23 mouse cellular contexts compared by ENCODE assay signal in the genomic region with DNA sequence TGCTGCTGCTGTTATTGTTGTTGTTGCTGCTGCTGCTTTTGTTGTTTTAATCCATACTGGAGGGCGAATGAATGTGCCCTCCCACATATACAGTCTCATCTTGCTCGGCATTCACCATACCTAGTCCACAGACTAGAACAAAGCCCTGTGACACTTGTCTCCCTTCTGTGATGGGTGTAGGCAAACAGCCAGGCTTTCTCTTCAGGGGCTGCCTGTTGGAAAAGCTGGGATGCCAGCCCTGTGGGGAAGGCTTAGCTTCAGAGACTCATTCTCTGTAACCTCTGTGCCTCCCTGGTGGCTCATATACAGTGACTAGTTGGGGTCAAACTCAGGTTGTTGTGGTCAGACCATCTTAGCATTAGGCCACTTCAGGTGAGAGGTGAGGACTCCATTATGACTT. TPM values are rescaled to one million over a fixed set of nuclear protein-coding genes. Genes with fewer than 3 reads are reported as not detected.
DNase-seq lines count a peak whose midpoint lies in the region; ATAC-seq and TF ChIP-seq lines count a peak whose summit lies in the region.
"Had no signal": no experiment of that assay in that cellular context is flagged by ENCODE, and none has a peak within 500 bp of the region (broad histone marks: within the 10 kb centered on the region; RNA-seq: fewer than 3 reads in every experiment).

No protein-coding gene starts in this region.

- peak; percentile 37 for DNase-seq in hindbrain, postnatal 0 days (ENCODE audit: low spot score)
- DNase-seq in midbrain, embryonic 14.5 days = no peak
- no peak for DNase-seq in embryonic facial prominence, embryonic 14.5 days (ENCODE audit: low spot score)
- no peak for DNase-seq in stomach, postnatal 0 days (ENCODE audit: low spot score)
- DNase-seq: adrenal gland, postnatal 25 days; B cell, adult 2 months; embryo, embryonic 11 days; heart, postnatal 14 days; right cerebral cortex, postnatal 4 days; thymus, postnatal 4 days had no signal

- no peak overlapping the region for H3K4me3 ChIP-seq in hindbrain, postnatal 0 days (ENCODE audit: low read length)
- H3K4me3 ChIP-seq in hindbrain, embryonic 16.5 days (ENCODE audit: low read length) = no peak overlapping the region
- H3K4me3 ChIP-seq in midbrain, embryonic 15.5 days = no peak overlapping the region
- no peak overlapping the region for H3K4me3 ChIP-seq in midbrain, embryonic 14.5 days (replicated peaks; ENCODE audit: low read depth, low read length)
- no peak overlapping the region for H3K4me3 ChIP-seq in embryonic facial prominence, embryonic 14.5 days (ENCODE audit: low read depth, low read length)
- no peak overlapping the region for H3K4me3 ChIP-seq in stomach, postnatal 0 days (ENCODE audit: low read depth, low read length)
- H3K4me3 ChIP-seq: hindbrain, embryonic 10.5 days; left cerebral cortex, adult 2 months; limb, embryonic 12.5 days; liver, embryonic 15.5 days; myocyte; neural tube, embryonic 12.5 days had no signal

- 33% methylated on average over 2 of the region's 2 CpGs for WGBS in hindbrain, postnatal 0 days
- WGBS in hindbrain, embryonic 16.5 days = 44% methylated on average over 2 of the region's 2 CpGs
- 44% methylated on average over 2 of the region's 2 CpGs for WGBS in midbrain, embryonic 15.5 days
- WGBS in midbrain, embryonic 14.5 days = 55% methylated on average over 2 of the region's 2 CpGs
- WGBS in embryonic facial prominence, embryonic 14.5 days = 73% methylated on average over 2 of the region's 2 CpGs
- WGBS in stomach, postnatal 0 days = 75% methylated on average over 2 of the region's 2 CpGs

- no peak for TF ChIP-seq EP300 in stomach, postnatal 0 days (optimal IDR thresholded peaks at IDR 0.05)

- peaks cover 18% of the 10 kb centered on the region for H3K4me1 ChIP-seq in hindbrain, postnatal 0 days (ENCODE audit: insufficient read depth, low read length)
- peaks cover 22% of the 10 kb centered on the region for H3K4me1 ChIP-seq in hindbrain, embryonic 16.5 days (ENCODE audit: control insufficient read depth, insufficient read depth, low read depth, low read length)
- H3K4me1 ChIP-seq in midbrain, embryonic 15.5 days = peaks cover 40% of the 10 kb centered on the region
- peaks cover 13% of the 10 kb centered on the region for H3K4me1 ChIP-seq in midbrain, embryonic 14.5 days (ENCODE audit: control insufficient read depth, insufficient read depth, low read length)
- H3K4me1 ChIP-seq in embryonic facial prominence, embryonic 14.5 days (ENCODE audit: control insufficient read depth, insufficient read depth, low read length) = peaks cover 21% of the 10 kb centered on the region
- H3K4me1 ChIP-seq in stomach, postnatal 0 days (replicated peaks; ENCODE audit: control insufficient read depth, insufficient read depth) = no peaks in the 10 kb centered on the region
- H3K4me1 ChIP-seq: liver, embryonic 15.5 days had no signal

- no peak overlapping the region for H3K27ac ChIP-seq in hindbrain, postnatal 0 days
- H3K27ac ChIP-seq in hindbrain, embryonic 16.5 days (ENCODE audit: low read depth, low read length) = no peak overlapping the region
- H3K27ac ChIP-seq in midbrain, embryonic 15.5 days = peak overlapping the region; percentile 51; the same call in 1 of the 2 replicates
- no peak overlapping the region for H3K27ac ChIP-seq in midbrain, embryonic 14.5 days (replicated peaks; ENCODE audit: low read depth, low read length)
- 0 out of 2 replicates have a peak overlapping the region, but pooled peaks have one; percentile 11 for H3K27ac ChIP-seq in embryonic facial prominence, embryonic 14.5 days (replicated peaks; ENCODE audit: low read depth, low read length)
- H3K27ac ChIP-seq in stomach, postnatal 0 days (replicated peaks) = no peak overlapping the region
- H3K27ac ChIP-seq: hindbrain, embryonic 10.5 days; left cerebral cortex, adult 2 months; limb, embryonic 12.5 days; liver, embryonic 15.5 days; macrophage; neural tube, embryonic 12.5 days had no signal

- H3K27me3 ChIP-seq in hindbrain, postnatal 0 days (ENCODE audit: insufficient read depth, low read length) = no peaks in the 10 kb centered on the region
- H3K27me3 ChIP-seq in hindbrain, embryonic 16.5 days (replicated peaks; ENCODE audit: control insufficient read depth, insufficient read depth, low read length) = no peaks in the 10 kb centered on the region
- H3K27me3 ChIP-seq in midbrain, embryonic 15.5 days (replicated peaks) = no peaks in the 10 kb centered on the region
- H3K27me3 ChIP-seq in midbrain, embryonic 14.5 days (ENCODE audit: control insufficient read depth, insufficient read depth, low read length) = no peaks in the 10 kb centered on the region
- no peaks in the 10 kb centered on the region for H3K27me3 ChIP-seq in embryonic facial prominence, embryonic 14.5 days (replicated peaks; ENCODE audit: control insufficient read depth, insufficient read depth, low read length)
- no peaks in the 10 kb centered on the region for H3K27me3 ChIP-seq in stomach, postnatal 0 days (ENCODE audit: control insufficient read depth, insufficient read depth, low read length)
- H3K27me3 ChIP-seq: limb, embryonic 12.5 days; liver, embryonic 15.5 days; neural tube, embryonic 12.5 days had no signal

- no peaks in the 10 kb centered on the region for H3K36me3 ChIP-seq in hindbrain, postnatal 0 days (ENCODE audit: insufficient read depth, low read length)
- no peaks in the 10 kb centered on the region for H3K36me3 ChIP-seq in hindbrain, embryonic 16.5 days (ENCODE audit: control insufficient read depth, insufficient read depth, low read length)
- no peaks in the 10 kb centered on the region for H3K36me3 ChIP-seq in midbrain, embryonic 15.5 days (replicated peaks)
- H3K36me3 ChIP-seq in midbrain, embryonic 14.5 days (ENCODE audit: control insufficient read depth, insufficient read depth, low read length) = no peaks in the 10 kb centered on the region
- H3K36me3 ChIP-seq in embryonic facial prominence, embryonic 14.5 days (ENCODE audit: control insufficient read depth, insufficient read depth, low read length) = no peaks in the 10 kb centered on the region
- H3K36me3 ChIP-seq in stomach, postnatal 0 days (ENCODE audit: control insufficient read depth, insufficient read depth, low read length) = no peaks in the 10 kb centered on the region
- H3K36me3 ChIP-seq: hindbrain, embryonic 10.5 days; limb, embryonic 12.5 days; liver, embryonic 15.5 days; neural tube, embryonic 12.5 days had no signal

- H3K4me2 ChIP-seq in hindbrain, postnatal 0 days (ENCODE audit: low read depth, low read length) = no peak overlapping the region
- no peak overlapping the region for H3K4me2 ChIP-seq in hindbrain, embryonic 16.5 days (ENCODE audit: low read length)
- no peak overlapping the region for H3K4me2 ChIP-seq in midbrain, embryonic 15.5 days
- no peak overlapping the region for H3K4me2 ChIP-seq in midbrain, embryonic 14.5 days (ENCODE audit: low read length)
- H3K4me2 ChIP-seq in embryonic facial prominence, embryonic 14.5 days (ENCODE audit: low read depth, low read length) = no peak overlapping the region
- H3K4me2 ChIP-seq in stomach, postnatal 0 days (replicated peaks; ENCODE audit: low read depth) = no peak overlapping the region
- H3K4me2 ChIP-seq: limb, embryonic 12.5 days; liver, embryonic 15.5 days; neural tube, embryonic 12.5 days had no signal

- no peak for ATAC-seq in hindbrain, postnatal 0 days
- ATAC-seq in hindbrain, embryonic 16.5 days = no peak
- ATAC-seq in midbrain, embryonic 15.5 days (replicated peaks) = no peak
- ATAC-seq in midbrain, embryonic 14.5 days (ENCODE audit: low FRiP score, low TSS enrichment) = no peak
- ATAC-seq in embryonic facial prominence, embryonic 14.5 days (ENCODE audit: low read depth) = no peak
- no peak for ATAC-seq in stomach, postnatal 0 days (ENCODE audit: low FRiP score, low TSS enrichment)
- ATAC-seq in granulocyte monocyte progenitor cell, adult 5-6 weeks (replicated peaks; ENCODE audit: poor library complexity, severe bottlenecking) = no peak
- ATAC-seq: intestine, postnatal 0 days had no signal

- no peak overlapping the region for H3K9ac ChIP-seq in hindbrain, postnatal 0 days (replicated peaks; ENCODE audit: low read length)
- H3K9ac ChIP-seq in hindbrain, embryonic 16.5 days (ENCODE audit: low read depth, low read length) = no peak overlapping the region; the same call in 1 of the 2 replicates
- H3K9ac ChIP-seq in midbrain, embryonic 15.5 days = no peak overlapping the region
- no peak overlapping the region for H3K9ac ChIP-seq in midbrain, embryonic 14.5 days (replicated peaks; ENCODE audit: low read length)
- H3K9ac ChIP-seq in embryonic facial prominence, embryonic 14.5 days (ENCODE audit: low read depth, low read length) = no peak overlapping the region
- H3K9ac ChIP-seq in stomach, postnatal 0 days (ENCODE audit: low read length) = no peak overlapping the region
- H3K9ac ChIP-seq: limb, embryonic 12.5 days; liver, embryonic 15.5 days; neural tube, embryonic 12.5 days had no signal

- no peak for TF ChIP-seq CTCF in hindbrain, postnatal 0 days (IDR thresholded peaks at IDR 0.05; ENCODE audit: low read depth)
- no peak for TF ChIP-seq CTCF in stomach, postnatal 0 days (IDR thresholded peaks at IDR 0.05; ENCODE audit: low read depth)

- no peaks in the 10 kb centered on the region for H3K9me3 ChIP-seq in hindbrain, postnatal 0 days (ENCODE audit: low read length)
- no peaks in the 10 kb centered on the region for H3K9me3 ChIP-seq in hindbrain, embryonic 16.5 days (ENCODE audit: control insufficient read depth, low read length)
- no peaks in the 10 kb centered on the region for H3K9me3 ChIP-seq in midbrain, embryonic 15.5 days
- no peaks in the 10 kb centered on the region for H3K9me3 ChIP-seq in midbrain, embryonic 14.5 days (ENCODE audit: control insufficient read depth, low read length)
- no peaks in the 10 kb centered on the region for H3K9me3 ChIP-seq in embryonic facial prominence, embryonic 14.5 days (ENCODE audit: control insufficient read depth, low read length)
- H3K9me3 ChIP-seq in stomach, postnatal 0 days (ENCODE audit: control insufficient read depth, low read length) = no peaks in the 10 kb centered on the region
- H3K9me3 ChIP-seq: hindbrain, embryonic 10.5 days; limb, embryonic 12.5 days; liver, embryonic 15.5 days; neural tube, embryonic 12.5 days had no signal

RNA-seq across cellular contexts. Expression of a gene that starts 30.1 kb away (rescaled TPM):
- 80.1 and 93.5 TPM in 2 replicates for total RNA-seq in hindbrain, postnatal 0 days (2014; rRNA removed)
- 39.5 and 43.5 TPM in 2 replicates for polyA plus RNA-seq in hindbrain, postnatal 0 days (2015; fragmentation: Nextera tagmentation; extraction: Ambion mirVana)
- 42.8 and 52.7 TPM in 2 replicates for polyA plus RNA-seq in hindbrain, embryonic 16.5 days (2015; fragmentation: Nextera tagmentation; extraction: Ambion mirVana)
- 65.4 and 67.5 TPM in 2 replicates for polyA plus RNA-seq in midbrain, embryonic 15.5 days (2015; fragmentation: Nextera tagmentation; extraction: Ambion mirVana)
- 46.3 and 49.9 TPM in 2 replicates for polyA plus RNA-seq in midbrain, embryonic 14.5 days (2014; fragmentation: Nextera tagmentation; extraction: Ambion mirVana)
- 0.82 and 1.2 TPM in 2 replicates for polyA plus RNA-seq in embryonic facial prominence, embryonic 14.5 days (2014; fragmentation: Nextera tagmentation; extraction: Ambion mirVana)
- 0.42 and 0.47 TPM in 2 replicates for polyA plus RNA-seq in stomach, postnatal 0 days (2015; fragmentation: Nextera tagmentation; extraction: Ambion mirVana)
- total RNA-seq in granulocyte monocyte progenitor cell, adult 5-6 weeks (2014; fragmentation: Nextera tagmentation) = not detected in 2 replicates
- total RNA-seq in granulocyte monocyte progenitor cell, adult 5-6 weeks (2017) = not detected in 2 replicates
- total RNA-seq: megakaryocyte-erythroid progenitor cell, adult 5-6 weeks had no signal
- polyA plus RNA-seq: liver, adult 2 months; macrophage; myocyte had no signal

Comparison
In these comparisons a context has a peak if more than half of its experiments do, and no peak if none do; other contexts are left out.
1. H3K27ac ChIP-seq: peak in midbrain, embryonic 15.5 days (single experiment) and embryonic facial prominence, embryonic 14.5 days (single experiment); none in hindbrain, postnatal 0 days (single experiment), hindbrain, embryonic 16.5 days (single experiment), midbrain, embryonic 14.5 days (single experiment) and stomach, postnatal 0 days (single experiment).
2. RNA of a gene that starts 30.1 kb away (polyA plus RNA-seq): 65.4 to 67.5 TPM in midbrain, embryonic 15.5 days, 46.3 to 49.9 TPM in midbrain, embryonic 14.5 days, 39.5 to 43.5 TPM in hindbrain, postnatal 0 days and 42.8 to 52.7 TPM in hindbrain, embryonic 16.5 days; 0.82 to 1.2 TPM in embryonic facial prominence, embryonic 14.5 days and 0.42 to 0.47 TPM in stomach, postnatal 0 days; every median in the first group is over 10 times any median in the second.